Mouse (Mus musculus): ENCODE measurements at regions not wholly inside any gene's neighbourhood (a gene's known extent, or its start where the extent isn't known, plus 50 kb on each side); places are given as distances from the start of the nearest gene placed in this dataset.
"Not testable (repeated sequence)": the region's sequence is repeated elsewhere in the genome, so short reads cannot be mapped to it uniquely, and the experiment has no call there.

- ATAC-seq (ENCODE audit: insufficient read depth, low FRiP score, low TSS enrichment) (no peak), DNase-seq (ENCODE audit: low spot score) (no peak)
- Histone ChIP-seq H3K4me3 (ENCODE audit: low read depth, low read length) (no peak overlapping the region), H3K9me3 (ENCODE audit: control insufficient read depth, low read length) (no peaks in the 10 kb centered on the region), H3K27me3 (ENCODE audit: control insufficient read depth, insufficient read depth, low read length) (no peaks in the 10 kb centered on the region), H3K9ac (ENCODE audit: low read length) (no peak overlapping the region), H3K4me2 (ENCODE audit: low read depth) (no peak overlapping the region), H3K36me3 (ENCODE audit: control insufficient read depth, insufficient read depth, low read length) (no peaks in the 10 kb centered on the region), H3K27ac (ENCODE audit: low read depth, low read length) (no peak overlapping the region), H3K4me1 (ENCODE audit: control insufficient read depth, insufficient read depth, low read length) (no peaks in the 10 kb centered on the region)
- 66% methylated on average over 1 of the region's 1 CpGs for WGBS
Measured at GRCm38 (mm10) chr17:91324377-91324776, 231.5 kb upstream of the Nrxn1 start.

- Histone ChIP-seq H3K4me2 (ENCODE audit: low read depth) (no peak overlapping the region), H3K4me3 (ENCODE audit: low read depth, low read length) (no peak overlapping the region), H3K9me3 (ENCODE audit: control insufficient read depth, low read length) (no peaks in the 10 kb centered on the region), H3K27ac (ENCODE audit: low read depth, low read length) (no peak overlapping the region), H3K27me3 (ENCODE audit: control insufficient read depth, insufficient read depth, low read length) (no peaks in the 10 kb centered on the region), H3K4me1 (ENCODE audit: control insufficient read depth, insufficient read depth, low read length) (no peaks in the 10 kb centered on the region), H3K36me3 (ENCODE audit: control insufficient read depth, insufficient read depth, low read length) (no peaks in the 10 kb centered on the region), H3K9ac (ENCODE audit: low read length) (no peak overlapping the region)
- ATAC-seq (ENCODE audit: insufficient read depth, low FRiP score, low TSS enrichment) (no peak), DNase-seq (ENCODE audit: low spot score) (no peak)
Measured at GRCm38 (mm10) chr17:91286875-91287274, 194.0 kb upstream of the Nrxn1 start.

GRCm38 (mm10) chr17:91274378-91274777, 181.5 kb upstream of the Nrxn1 start:
- Histone ChIP-seq H3K4me2 (ENCODE audit: low read depth) (no peak overlapping the region), H3K4me1 (ENCODE audit: control insufficient read depth, insufficient read depth, low read length) (no peaks in the 10 kb centered on the region), H3K9me3 (ENCODE audit: control insufficient read depth, low read length) (no peaks in the 10 kb centered on the region), H3K27ac (ENCODE audit: low read depth, low read length) (no peak overlapping the region), H3K36me3 (ENCODE audit: control insufficient read depth, insufficient read depth, low read length) (no peaks in the 10 kb centered on the region), H3K27me3 (ENCODE audit: control insufficient read depth, insufficient read depth, low read length) (no peaks in the 10 kb centered on the region), H3K9ac (ENCODE audit: low read length) (no peak overlapping the region), H3K4me3 (ENCODE audit: low read depth, low read length) (no peak overlapping the region)
- 68% methylated on average over 1 of the region's 1 CpGs for WGBS
- no peak for ATAC-seq (ENCODE audit: insufficient read depth, low FRiP score, low TSS enrichment)
- DNase-seq (ENCODE audit: low spot score): no peak

DNA sequence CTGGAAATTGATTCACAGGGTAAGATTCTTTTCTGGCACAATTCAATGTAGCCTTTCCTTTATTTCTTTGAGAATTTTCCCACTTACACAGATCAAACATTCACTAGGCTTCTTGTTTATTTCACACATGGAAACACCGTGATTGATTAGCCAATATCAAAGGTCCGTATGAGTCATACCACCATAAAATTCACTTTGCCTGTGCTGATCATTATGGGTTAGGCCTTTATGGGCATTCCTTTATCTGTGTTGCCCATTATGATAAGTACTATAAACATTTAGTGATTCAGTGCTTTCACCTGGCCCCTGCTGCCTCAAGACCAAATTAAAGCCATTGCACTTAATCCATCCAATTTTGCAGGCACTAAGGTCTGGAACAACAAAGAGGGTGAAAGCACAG, 145.8 kb upstream of the Nrxn1 start:
- Histone ChIP-seq H3K4me1 (ENCODE audit: control insufficient read depth, insufficient read depth, low read length) (no peaks in the 10 kb centered on the region), H3K9ac (ENCODE audit: low read length) (no peak overlapping the region), H3K27me3 (ENCODE audit: control insufficient read depth, insufficient read depth, low read length) (no peaks in the 10 kb centered on the region), H3K27ac (ENCODE audit: low read depth, low read length) (no peak overlapping the region), H3K4me3 (ENCODE audit: low read depth, low read length) (no peak overlapping the region), H3K36me3 (ENCODE audit: control insufficient read depth, insufficient read depth, low read length) (no peaks in the 10 kb centered on the region), H3K4me2 (ENCODE audit: low read depth) (no peak overlapping the region), H3K9me3 (ENCODE audit: control insufficient read depth, low read length) (no peaks in the 10 kb centered on the region)
- DNase-seq (ENCODE audit: low spot score) (no peak), ATAC-seq (ENCODE audit: insufficient read depth, low FRiP score, low TSS enrichment) (no peak)
- WGBS: 84% methylated on average over 2 of the region's 2 CpGs

DNA sequence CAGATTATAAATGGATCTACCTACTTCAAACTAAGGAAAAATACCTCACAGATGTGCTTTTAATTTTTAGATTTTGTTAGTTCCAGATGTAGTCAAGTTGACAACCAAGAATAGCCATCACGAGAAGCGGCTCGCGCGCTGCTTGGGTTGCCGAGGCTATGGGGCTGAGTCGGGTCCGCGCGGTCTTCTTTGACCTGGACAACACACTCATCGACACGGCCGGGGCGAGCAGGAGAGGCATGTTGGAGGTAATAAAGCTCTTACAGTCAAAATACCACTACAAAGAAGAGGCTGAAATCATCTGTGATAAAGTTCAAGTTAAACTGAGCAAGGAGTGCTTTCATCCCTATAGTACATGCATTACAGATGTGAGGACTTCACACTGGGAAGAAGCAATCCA, 143.8 kb upstream of the Nrxn1 start:
- WGBS: 95% methylated on average over 14 of the region's 14 CpGs
- not testable (repeated sequence) for H3K36me3 ChIP-seq (ENCODE audit: control insufficient read depth, insufficient read depth, low read length); H3K9me3 ChIP-seq (ENCODE audit: control insufficient read depth, low read length); ATAC-seq (ENCODE audit: insufficient read depth, low FRiP score, low TSS enrichment); H3K4me1 ChIP-seq (ENCODE audit: control insufficient read depth, insufficient read depth, low read length); H3K27ac ChIP-seq (ENCODE audit: low read depth, low read length); H3K9ac ChIP-seq (ENCODE audit: low read length); H3K27me3 ChIP-seq (ENCODE audit: control insufficient read depth, insufficient read depth, low read length); H3K4me2 ChIP-seq (ENCODE audit: low read depth); DNase-seq (ENCODE audit: low spot score); H3K4me3 ChIP-seq (ENCODE audit: low read depth, low read length)

GRCm38 (mm10) chr17:91226378-91226777, 133.5 kb upstream of the Nrxn1 start:
- Histone ChIP-seq H3K27ac (ENCODE audit: low read depth, low read length) (no peak overlapping the region), H3K4me3 (ENCODE audit: low read depth, low read length) (no peak overlapping the region), H3K27me3 (ENCODE audit: control insufficient read depth, insufficient read depth, low read length) (no peaks in the 10 kb centered on the region), H3K4me2 (ENCODE audit: low read depth) (no peak overlapping the region), H3K36me3 (ENCODE audit: control insufficient read depth, insufficient read depth, low read length) (no peaks in the 10 kb centered on the region), H3K9me3 (ENCODE audit: control insufficient read depth, low read length) (no peaks in the 10 kb centered on the region), H3K4me1 (ENCODE audit: control insufficient read depth, insufficient read depth, low read length) (no peaks in the 10 kb centered on the region), H3K9ac (ENCODE audit: low read length) (no peak overlapping the region)
- DNase-seq (ENCODE audit: low spot score): no peak
- 81% methylated on average over 5 of the region's 5 CpGs for WGBS
- ATAC-seq (ENCODE audit: insufficient read depth, low FRiP score, low TSS enrichment): no peak

GRCm38 (mm10) chr17:91225916-91226315, 133.0 kb upstream of the Nrxn1 start:
- Histone ChIP-seq H3K4me3 (ENCODE audit: low read depth, low read length) (no peak overlapping the region), H3K4me1 (ENCODE audit: control insufficient read depth, insufficient read depth, low read length) (no peaks in the 10 kb centered on the region), H3K27ac (ENCODE audit: low read depth, low read length) (no peak overlapping the region), H3K9me3 (ENCODE audit: control insufficient read depth, low read length) (no peaks in the 10 kb centered on the region), H3K9ac (ENCODE audit: low read length) (no peak overlapping the region), H3K27me3 (ENCODE audit: control insufficient read depth, insufficient read depth, low read length) (no peaks in the 10 kb centered on the region), H3K4me2 (ENCODE audit: low read depth) (no peak overlapping the region), H3K36me3 (ENCODE audit: control insufficient read depth, insufficient read depth, low read length) (no peaks in the 10 kb centered on the region)
- DNase-seq (ENCODE audit: low spot score) (no peak), ATAC-seq (ENCODE audit: insufficient read depth, low FRiP score, low TSS enrichment) (no peak)
- 80% methylated on average over 4 of the region's 4 CpGs for WGBS

DNA sequence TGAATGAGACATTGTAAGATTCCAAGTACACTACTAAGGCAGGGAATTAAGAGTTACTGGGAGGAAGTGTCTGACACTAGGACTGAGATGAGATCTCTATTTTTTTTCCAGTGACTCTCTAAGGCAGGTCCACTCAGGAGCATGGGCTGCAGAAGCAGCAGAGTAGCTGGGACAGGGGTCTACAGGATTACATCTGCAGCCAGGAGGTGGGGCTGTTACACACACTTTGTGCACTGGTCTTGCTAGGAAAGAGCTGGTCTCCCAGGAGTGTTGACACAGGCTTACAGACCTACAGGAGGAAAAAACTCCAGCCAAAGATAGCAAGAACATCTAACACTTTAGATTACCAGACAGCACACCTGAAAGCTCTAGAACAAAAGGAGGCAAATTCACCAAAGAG, 123.6 kb upstream of the Nrxn1 start:
- ATAC-seq (ENCODE audit: insufficient read depth, low FRiP score, low TSS enrichment) (no peak), DNase-seq (ENCODE audit: low spot score) (peak; percentile 14)
- H3K4me2 ChIP-seq (ENCODE audit: low read depth): no peak overlapping the region
- H3K4me3 ChIP-seq (ENCODE audit: low read depth, low read length): no peak overlapping the region
- no peak overlapping the region for H3K27ac ChIP-seq (ENCODE audit: low read depth, low read length)
- no peaks in the 10 kb centered on the region for H3K36me3 ChIP-seq (ENCODE audit: control insufficient read depth, insufficient read depth, low read length)
- no peaks in the 10 kb centered on the region for H3K9me3 ChIP-seq (ENCODE audit: control insufficient read depth, low read length)
- no peak overlapping the region for H3K9ac ChIP-seq (ENCODE audit: low read length)
- H3K27me3 ChIP-seq (ENCODE audit: control insufficient read depth, insufficient read depth, low read length): no peaks in the 10 kb centered on the region
- no peaks in the 10 kb centered on the region for H3K4me1 ChIP-seq (ENCODE audit: control insufficient read depth, insufficient read depth, low read length)

- no peak overlapping the region for H3K27ac ChIP-seq (ENCODE audit: low read depth, low read length)
- no peaks in the 10 kb centered on the region for H3K27me3 ChIP-seq (ENCODE audit: control insufficient read depth, insufficient read depth, low read length)
- no peak overlapping the region for H3K9ac ChIP-seq (ENCODE audit: low read length)
- ATAC-seq (ENCODE audit: insufficient read depth, low FRiP score, low TSS enrichment): no peak
- DNase-seq (ENCODE audit: low spot score): no peak
- H3K4me1 ChIP-seq (ENCODE audit: control insufficient read depth, insufficient read depth, low read length): no peaks in the 10 kb centered on the region
- H3K4me3 ChIP-seq (ENCODE audit: low read depth, low read length): no peak overlapping the region
- WGBS: 84% methylated on average over 4 of the region's 4 CpGs
- H3K4me2 ChIP-seq (ENCODE audit: low read depth): no peak overlapping the region
- no peaks in the 10 kb centered on the region for H3K9me3 ChIP-seq (ENCODE audit: control insufficient read depth, low read length)
- no peaks in the 10 kb centered on the region for H3K36me3 ChIP-seq (ENCODE audit: control insufficient read depth, insufficient read depth, low read length)
Measured at GRCm38 (mm10) chr17:91182574-91182973, 89.7 kb upstream of the Nrxn1 start.

Data from neural tube, embryonic 11.5 days (tissue).